Mouse (Mus musculus) liver, embryonic 15.5 days (tissue): ENCODE data around the gene Nploc4. TPM values are rescaled to one million over a fixed set of nuclear protein-coding genes. Genes with fewer than 3 reads are reported as not detected.

Experiments used
- microRNA-seq: library from miRNA; unstranded; fragments of <30 nt; microRNA quantifications from one replicate; pipeline ENCODE4, GENCODE M21; 2016
- polyA plus RNA-seq: library from polyadenylated mRNA; unstranded; fragments of >200 nt; fragmentation: Nextera tagmentation; extraction: Ambion mirVana; gene quantifications from 2 replicates; pipeline ENCODE4 v1.2.1, GENCODE M21; 2015

The Nploc4 gene
- polyA plus RNA-seq, 1 experiment from 2014 or later, result 20.6 TPM

Small RNA genes lying within 50 kb of the gene (microRNA-seq; reads per million reads assigned to microRNA genes)
- not detected for gene Gm23419
- 2.3 reads per million for gene Mir6935

Other genes with a start within 250 kb of the Nploc4 start
- 0.91 and 1.0 TPM in 2 replicates for gene Bahcc1, start 204.8 kb downstream of the Nploc4 start, polyA plus RNA-seq
- 559 and 587 TPM in 2 replicates for gene Actg1, start 89.2 kb downstream of the Nploc4 start, polyA plus RNA-seq
- not detected in 2 replicates for gene Fscn2, start 76.2 kb downstream of the Nploc4 start, polyA plus RNA-seq
- 6.2 and 7.2 TPM in 2 replicates for gene Faap100, start 58.9 kb downstream of the Nploc4 start, polyA plus RNA-seq
- not detected in 2 replicates for gene Tspan10, start 4.9 kb upstream of the Nploc4 start, polyA plus RNA-seq
- gene Pde6g, start 15.8 kb upstream of the Nploc4 start, polyA plus RNA-seq, result 0.17 TPM in 1 of 2 replicates, not detected in the other
- 6.8 and 7.1 TPM in 2 replicates for gene Oxld1, start 20.4 kb upstream of the Nploc4 start, polyA plus RNA-seq
- 13.0 and 14.2 TPM in 2 replicates for gene Ccdc137, start 20.4 kb upstream of the Nploc4 start, polyA plus RNA-seq
- 13.7 and 14.0 TPM in 2 replicates for gene Arl16, start 29.9 kb upstream of the Nploc4 start, polyA plus RNA-seq
- gene Mrpl12, start 46.9 kb upstream of the Nploc4 start, polyA plus RNA-seq, result 89.5 and 90.2 TPM in 2 replicates
- 42.8 and 46.5 TPM in 2 replicates for gene Slc25a10, start 54.1 kb upstream of the Nploc4 start, polyA plus RNA-seq
- 16.9 and 20.5 TPM in 2 replicates for gene Gcgr, start 93.0 kb upstream of the Nploc4 start, polyA plus RNA-seq
- gene Mcrip1, start 112.0 kb upstream of the Nploc4 start, polyA plus RNA-seq, result 41.8 and 47.6 TPM in 2 replicates
- 0.36 and 0.38 TPM in 2 replicates for gene Ppp1r27, start 113.4 kb upstream of the Nploc4 start, polyA plus RNA-seq
- 635 and 803 TPM in 2 replicates for gene P4hb, start 135.5 kb upstream of the Nploc4 start, polyA plus RNA-seq
- 222 and 238 TPM in 2 replicates for gene Arhgdia, start 143.9 kb upstream of the Nploc4 start, polyA plus RNA-seq
- gene Alyref, start 160.7 kb upstream of the Nploc4 start, polyA plus RNA-seq, result 253 and 277 TPM in 2 replicates
- 76.2 and 79.0 TPM in 2 replicates for gene Anapc11, start 160.7 kb upstream of the Nploc4 start, polyA plus RNA-seq
- gene Npb, start 170.8 kb upstream of the Nploc4 start, polyA plus RNA-seq, result 14.7 and 15.8 TPM in 2 replicates
- 138 and 165 TPM in 2 replicates for gene Pcyt2, start 180.2 kb upstream of the Nploc4 start, polyA plus RNA-seq
- 32.3 and 36.9 TPM in 2 replicates for gene Sirt7, start 187.5 kb upstream of the Nploc4 start, polyA plus RNA-seq
- gene Mafg, start 195.9 kb upstream of the Nploc4 start, polyA plus RNA-seq, result 37.6 and 42.3 TPM in 2 replicates
- gene Pycr1, start 206.1 kb upstream of the Nploc4 start, polyA plus RNA-seq, result 5.1 and 5.7 TPM in 2 replicates
- 0.29 and 1.0 TPM in 2 replicates for gene Myadml2, start 210.4 kb upstream of the Nploc4 start, polyA plus RNA-seq
- 0.33 and 0.40 TPM in 2 replicates for gene Notum, start 223.5 kb upstream of the Nploc4 start, polyA plus RNA-seq
- 45.1 and 47.9 TPM in 2 replicates for gene Aspscr1, start 235.3 kb upstream of the Nploc4 start, polyA plus RNA-seq